Mouse (Mus musculus) lung, postnatal 14 days (tissue): ENCODE results near the gene Defb41.
"Not testable (repeated sequence)": the region's sequence is repeated elsewhere in the genome, so short reads cannot be mapped to it uniquely, and the experiment has no call there.

Experiments
- DNase-seq: peaks from one replicate; pipeline ENCODE4 v3.0.0; 2021

Defb41 gene

DNA sequence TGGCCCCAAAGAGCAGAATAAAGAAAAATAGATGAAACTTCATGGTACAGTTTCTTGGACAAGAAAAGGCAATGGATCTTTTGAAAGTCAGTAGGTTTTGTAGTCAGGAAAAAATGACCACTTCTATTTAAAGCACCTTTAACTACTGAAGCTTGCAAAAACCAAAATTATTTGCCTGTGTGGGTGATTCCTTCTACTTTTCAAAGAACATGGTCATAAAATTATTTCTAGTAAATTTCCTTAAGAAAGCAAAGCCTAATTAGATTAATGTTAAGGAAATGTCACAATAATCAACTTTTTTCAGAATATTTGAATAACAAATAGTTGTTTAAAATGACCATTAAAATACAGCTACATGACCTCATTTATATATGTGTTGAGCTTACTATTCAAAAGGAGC lies at the start of gene Defb41:
Defb41 (minus strand) TSS at position 101 of the 400 bp plus-strand sequence.
- no peak for DNase-seq

DNA sequence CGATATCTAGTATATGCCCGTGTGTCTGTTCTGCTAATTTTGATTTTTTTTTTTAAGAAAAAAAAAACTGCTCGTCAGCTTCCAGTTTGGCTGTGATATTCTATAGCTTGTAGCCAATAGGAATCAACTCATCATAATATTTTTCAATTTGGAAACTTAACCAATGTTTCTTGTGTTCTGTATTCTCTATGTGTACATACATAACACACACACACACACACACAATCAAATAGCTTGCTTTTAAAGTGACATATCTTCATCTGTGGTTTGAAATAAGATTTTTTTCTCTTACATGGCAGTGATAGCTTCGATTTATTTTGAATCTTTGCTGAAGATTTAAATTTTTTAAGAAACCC lies 43.5 kb upstream of the Defb41 start:
- DNase-seq: no peak

DNA sequence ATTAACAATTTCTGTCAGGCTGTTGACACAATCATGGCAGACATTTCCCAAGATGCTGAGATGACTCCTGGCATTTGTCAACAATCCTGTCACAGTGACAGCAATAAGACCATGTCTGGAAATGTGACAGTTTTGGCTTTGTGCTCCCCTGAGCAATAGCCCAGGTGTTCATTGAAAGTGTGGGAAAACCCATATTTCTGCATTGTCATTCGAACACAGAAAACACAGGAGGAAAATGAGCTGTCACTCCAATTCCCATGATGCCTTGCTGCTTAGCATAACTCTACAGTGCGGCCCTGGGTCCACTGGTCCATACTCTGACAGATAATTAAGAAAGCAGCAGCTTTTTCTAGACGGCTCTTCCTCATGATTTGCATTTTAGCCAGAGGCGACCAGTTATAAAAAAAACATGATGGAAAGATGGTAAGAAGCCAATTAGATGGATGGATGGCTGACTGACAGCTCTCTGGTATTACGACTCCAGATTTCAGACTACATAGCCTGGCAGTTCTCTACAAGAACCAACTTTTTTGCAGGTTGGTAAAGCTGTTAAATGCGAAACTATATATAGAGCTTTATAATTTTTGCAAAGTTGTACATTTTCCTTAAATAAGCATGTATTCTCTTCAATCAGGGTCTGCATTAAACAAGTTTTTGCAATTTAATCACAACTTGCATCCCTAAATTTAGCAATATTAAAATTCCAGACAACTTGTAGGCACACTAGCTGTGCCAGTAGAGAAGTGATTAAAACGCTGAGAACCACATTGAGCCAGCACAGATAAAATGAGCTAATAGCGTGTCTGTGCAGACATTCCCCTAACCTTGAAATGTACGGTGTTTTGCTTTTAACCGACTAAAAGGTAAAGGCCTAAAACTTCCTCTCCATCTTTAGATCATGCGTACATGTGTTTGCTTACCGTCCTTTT lies 42.9 kb upstream of the Defb41 start:
- no peak for DNase-seq

DNA sequence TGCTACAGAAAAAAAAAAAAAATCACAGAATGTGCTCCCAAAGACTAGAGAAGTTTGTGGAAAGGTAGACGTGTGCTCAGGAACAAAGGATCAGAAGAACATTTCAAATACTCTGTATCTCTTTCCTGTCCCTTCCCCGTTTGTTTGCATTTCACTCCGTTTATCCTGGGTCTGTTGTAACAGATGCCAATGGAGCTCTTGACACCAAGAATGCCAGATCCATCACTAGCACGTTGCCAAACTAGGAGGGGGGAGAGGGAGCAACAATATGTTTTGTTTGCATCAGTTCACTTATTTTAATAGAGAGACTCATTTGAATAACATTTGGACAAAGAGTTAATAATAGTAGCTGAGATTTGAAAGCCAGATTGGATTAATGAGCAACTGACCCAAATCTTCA lies 27.6 kb upstream of the Defb41 start:
- DNase-seq: no peak

DNA sequence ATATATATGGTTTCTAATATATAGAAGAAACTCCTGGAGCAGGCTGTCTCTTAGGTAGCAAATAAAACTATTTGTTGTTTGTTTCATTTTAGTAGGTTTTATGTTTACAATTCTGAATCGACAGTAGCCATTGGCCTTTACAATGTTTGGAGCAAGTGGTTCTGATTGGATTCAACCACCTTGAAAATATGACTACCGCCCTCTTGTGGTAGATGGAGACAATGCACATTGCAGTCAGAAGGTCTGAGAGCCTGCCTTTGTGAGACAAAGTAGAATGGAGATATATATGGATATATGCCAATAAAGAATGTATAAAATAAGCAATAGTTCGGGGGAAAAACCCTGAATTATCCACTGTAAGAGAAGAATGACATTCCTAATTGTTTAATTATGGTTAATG lies 23.9 kb upstream of the Defb41 start:
- no peak for DNase-seq

DNA sequence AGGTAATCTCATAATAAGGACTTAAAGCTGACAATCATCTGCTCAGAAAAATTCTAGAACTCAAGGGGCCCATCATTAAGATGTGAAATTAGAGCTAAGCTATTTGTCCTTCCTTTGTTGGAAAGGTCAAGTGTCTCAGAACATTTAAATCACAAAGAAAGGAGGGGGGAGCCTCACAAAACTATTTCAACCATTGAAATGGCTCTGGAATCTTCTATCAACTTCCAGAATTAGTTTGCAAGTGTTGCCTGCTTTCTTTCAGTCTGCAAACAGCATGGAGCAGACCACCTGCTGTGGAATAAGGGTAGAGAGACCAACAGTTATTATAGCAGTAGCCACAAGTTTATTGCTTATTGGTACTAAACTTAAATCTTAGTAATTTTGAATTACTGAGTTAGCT lies 22.4 kb upstream of the Defb41 start:
- no peak for DNase-seq

DNA sequence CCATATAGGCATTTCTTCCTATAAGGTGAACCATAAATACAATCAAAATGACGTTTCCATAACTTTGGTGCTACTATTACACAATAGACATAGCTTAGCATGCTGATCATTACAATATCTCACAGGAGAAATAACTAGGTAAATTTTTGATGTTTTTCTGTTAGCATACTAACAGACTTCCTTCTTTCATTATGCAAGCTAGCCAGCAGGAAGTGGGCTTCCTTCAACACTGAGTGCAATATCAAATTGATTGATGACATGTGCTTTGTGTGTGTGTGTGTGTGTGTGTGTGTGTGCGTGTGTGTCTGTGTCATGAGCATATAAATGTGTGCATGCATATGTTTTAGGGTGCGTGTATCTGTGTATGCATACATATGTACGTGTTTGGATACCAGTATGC lies 6.2 kb upstream of the Defb41 start:
- no peak for DNase-seq

DNA sequence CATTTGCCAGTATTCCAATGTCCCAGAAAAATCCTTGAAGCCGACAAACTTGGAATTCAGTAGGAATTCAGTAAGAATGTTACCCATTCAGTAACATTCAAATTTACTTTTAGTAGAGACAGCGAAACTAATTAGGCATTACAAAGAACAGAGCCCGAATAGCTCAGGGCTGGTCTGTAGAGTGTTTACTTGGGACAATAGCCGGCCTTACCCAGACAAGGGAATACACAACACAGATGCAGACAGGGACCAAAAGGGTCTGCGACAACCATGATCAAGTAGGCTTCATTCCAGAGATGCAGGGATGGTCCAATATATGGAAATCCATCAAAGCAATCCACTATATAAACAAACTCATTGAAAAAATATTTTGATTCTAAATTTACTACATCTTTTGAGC lies 3.9 kb upstream of the Defb41 start:
- DNase-seq: no peak

DNA sequence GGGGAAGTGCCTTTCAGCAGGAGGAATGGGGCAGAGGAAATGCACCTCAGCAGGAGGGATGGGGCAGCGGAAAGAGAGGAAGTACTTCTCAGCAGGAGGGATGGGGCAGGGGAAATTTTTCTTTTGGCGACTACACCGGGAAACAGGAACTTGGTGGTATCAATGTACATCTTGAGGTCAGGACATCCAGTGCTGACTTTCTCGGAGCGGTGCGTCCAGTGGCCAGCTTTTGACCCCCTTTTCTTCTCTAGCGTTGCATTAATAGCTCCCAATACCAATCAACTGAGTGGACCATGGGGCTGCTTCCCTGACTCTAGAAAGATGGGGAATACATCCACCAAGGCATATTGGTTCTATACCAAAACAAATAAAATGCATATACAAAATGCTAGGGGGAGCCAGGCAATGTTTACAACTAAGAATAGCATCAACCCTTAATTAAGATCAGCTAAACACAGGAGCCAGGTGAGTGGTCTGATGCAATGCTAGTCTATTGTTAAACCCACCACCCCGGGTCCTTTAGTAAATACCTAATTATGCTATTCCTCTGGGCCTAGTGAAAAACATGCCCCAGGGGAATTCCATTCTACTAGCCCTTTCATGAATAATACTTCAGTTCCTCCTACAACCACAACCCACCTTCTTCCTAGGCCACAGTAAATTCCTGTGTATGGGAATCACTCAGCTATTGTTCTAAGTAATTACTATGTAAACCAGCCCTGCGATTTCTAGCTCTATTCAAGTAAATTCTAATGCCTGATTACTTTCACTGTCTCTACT lies 18.9 kb downstream of the Defb41 start:
- not testable (repeated sequence) for DNase-seq

DNA sequence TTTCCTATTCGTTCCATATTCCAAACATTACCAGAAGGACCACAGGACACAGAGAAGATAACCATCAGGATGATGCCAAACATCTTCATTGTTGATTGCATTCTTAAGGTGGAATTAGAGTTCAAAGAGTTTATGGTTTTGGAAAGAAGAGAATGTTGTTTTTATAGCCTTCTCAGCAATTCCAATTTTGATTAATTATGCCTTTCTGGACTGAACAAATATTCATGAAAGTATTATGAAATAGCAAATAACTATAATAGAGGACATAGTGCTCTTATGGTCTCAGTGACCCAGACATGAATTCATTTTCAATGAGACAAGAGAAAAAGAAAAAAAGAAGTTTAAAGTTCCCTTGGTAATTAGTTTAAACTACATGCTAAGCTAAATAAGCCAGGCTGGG lies 27.6 kb downstream of the Defb41 start, which contains the start of gene Defb18:
Defb18 (minus strand) TSS at position 101 of the 400 bp plus-strand sequence.
- DNase-seq: no peak

DNA sequence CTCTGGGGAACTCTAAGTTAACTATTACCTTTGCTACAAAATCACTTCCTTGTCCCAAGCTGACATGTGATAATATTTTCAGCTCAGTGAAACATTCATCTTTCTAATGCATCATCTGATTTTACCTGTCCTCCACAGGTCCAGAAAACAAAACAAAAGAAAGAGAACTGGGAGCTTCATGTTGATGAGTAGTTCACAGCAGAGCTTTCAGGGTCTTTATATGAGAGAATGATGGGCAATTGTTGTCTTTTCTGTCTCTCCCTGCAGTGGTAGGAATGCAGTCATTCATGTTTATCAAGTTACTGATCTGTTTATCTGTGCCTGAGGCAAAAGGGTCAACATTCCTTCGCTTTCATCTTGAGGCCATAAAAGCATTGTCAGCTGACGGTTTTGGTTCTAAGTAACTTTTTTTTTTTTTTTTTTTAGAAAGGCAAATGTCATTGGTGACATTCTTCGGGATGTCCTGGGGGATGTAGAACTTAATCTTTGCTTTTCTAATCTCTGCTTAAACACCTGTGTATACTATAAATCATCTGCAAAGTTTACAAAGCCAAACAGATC lies 41.5 kb downstream of the Defb41 start:
- no peak for DNase-seq
